Mouse (Mus musculus) stomach, embryonic 16.5 days (tissue): ENCODE measurements around the gene Smim22. TPM values are rescaled to one million over a fixed set of nuclear protein-coding genes. Genes with fewer than 3 reads are reported as not detected.

Source experiments
- ATAC-seq: fragments of 200-750 bp; cut with Nextera tagmentation; 2 replicates; pipeline ENCODE4 v1.8.0; 2017; ENCODE audit warnings: moderate number of reproducible peaks, moderate TSS enrichment; ENCODE audit not compliant: insufficient read depth, low FRiP score
- H3K27ac ChIP-seq: fragments of 300-500 bp; sonication (generic); 2 replicates; pipeline ENCODE4 v1.5.1; 2014; ENCODE audit warnings: low read length
- H3K27me3 ChIP-seq: fragments of 300-500 bp; sonication (generic); 2 replicates; pipeline ENCODE4 v1.6.1; 2014; ENCODE audit warnings: low read length, control low read depth, mixed read lengths; ENCODE audit not compliant: control insufficient read depth, insufficient read depth
- H3K36me3 ChIP-seq: fragments of 300-500 bp; sonication (generic); 2 replicates; pipeline ENCODE4 v1.6.1; 2014; ENCODE audit warnings: low read length; ENCODE audit not compliant: control insufficient read depth, insufficient read depth
- H3K4me1 ChIP-seq: fragments of 300-500 bp; sonication (generic); 2 replicates; pipeline ENCODE4 v1.6.1; 2014; ENCODE audit warnings: low read length, control low read depth, mixed read lengths; ENCODE audit not compliant: control insufficient read depth, insufficient read depth
- H3K4me2 ChIP-seq: fragments of 300-500 bp; sonication (generic); 2 replicates; pipeline ENCODE4 v1.6.1; 2014; ENCODE audit warnings: low read depth, low read length, mixed read lengths
- H3K4me3 ChIP-seq: fragments of 300-500 bp; sonication (generic); replicated peaks from 2 replicates; pipeline ENCODE4 v1.5.1; 2014; ENCODE audit warnings: mild to moderate bottlenecking, low read length
- H3K9ac ChIP-seq: fragments of 300-500 bp; sonication (generic); 2 replicates; pipeline ENCODE4 v1.6.1; 2014; ENCODE audit warnings: low read length
- H3K9me3 ChIP-seq: fragments of 300-500 bp; sonication (generic); replicated peaks from 2 replicates; pipeline ENCODE4 v1.6.1; 2016; ENCODE audit warnings: low read length, control low read depth; ENCODE audit not compliant: control insufficient read depth
- WGBS: fragments of 180-500 bp; shearing (Covaris S2); extraction: QIAGEN DNeasy Blood & Tissue Kit; methylation state at CpG from one replicate; pipeline ENCODE4 v1.1.7; 2014; 5-methylcytosine and 5-hydroxymethylcytosine counted together
- polyA plus RNA-seq: library from polyadenylated mRNA; unstranded; fragments of >200 nt; fragmentation: Nextera tagmentation; extraction: Ambion mirVana; gene quantifications from 2 replicates; pipeline ENCODE4 v1.2.1, GENCODE M21; 2015

Smim22 gene
- polyA plus RNA-seq = 57.6 and 68.8 TPM in 2 replicates

GRCm38 (mm10) chr16:5007067-5007466, at the start of gene Smim22:
TSS of gene Smim22 (plus strand) at chr16:5007288.
- no peaks in the 10 kb centered on the region for H3K27me3 ChIP-seq
- H3K9ac ChIP-seq = peak within 1 kb of the TSS; percentile 64
- H3K36me3 ChIP-seq = no peaks in the 10 kb centered on the region
- peak within 1 kb of the TSS; percentile 42; the same call in 1 of the 2 replicates for H3K27ac ChIP-seq
- H3K4me3 ChIP-seq = peak within 1 kb of the TSS; percentile 38
- WGBS = 29% methylated on average over 5 of the region's 5 CpGs
- peak; percentile 85 for ATAC-seq
- H3K4me1 ChIP-seq = peaks cover 1% of the 10 kb centered on the region; the same call in 1 of the 2 replicates
- H3K4me2 ChIP-seq = peak within 1 kb of the TSS; percentile 50
- H3K9me3 ChIP-seq = no peaks in the 10 kb centered on the region

GRCm38 (mm10) chr16:4957446-4957845, 49.6 kb upstream of the Smim22 start:
- Histone ChIP-seq H3K36me3 (peaks cover 29% of the 10 kb centered on the region), H3K9me3 (no peaks in the 10 kb centered on the region), H3K4me1 (peaks cover 5% of the 10 kb centered on the region; the same call in 1 of the 2 replicates), H3K4me3 (no peak overlapping the region), H3K4me2 (no peak overlapping the region), H3K9ac (no peak overlapping the region), H3K27me3 (no peaks in the 10 kb centered on the region), H3K27ac (no peak overlapping the region)
- WGBS = 85% methylated on average over 3 of the region's 3 CpGs
- ATAC-seq = no peak

DNA sequence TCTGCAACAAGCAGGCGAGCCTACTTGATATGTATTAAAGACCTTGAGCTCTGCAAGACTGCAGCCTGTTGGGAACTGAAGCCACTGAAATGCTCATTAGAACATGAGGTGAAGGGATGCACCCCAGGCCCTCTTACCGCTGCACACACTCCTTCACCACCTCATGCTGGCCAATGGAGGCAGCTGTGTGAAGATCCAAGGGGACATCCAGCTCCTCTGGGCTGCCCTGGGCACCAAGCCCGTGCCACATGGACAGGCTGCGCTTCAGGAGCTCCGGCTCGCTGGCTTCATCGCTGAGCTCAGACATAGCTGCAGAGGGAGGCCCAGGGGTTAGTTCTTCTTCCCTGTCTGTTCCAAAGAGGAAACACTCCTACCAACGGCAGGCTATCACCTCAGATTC, 46.8 kb upstream of the Smim22 start:
- H3K27me3 ChIP-seq = no peaks in the 10 kb centered on the region
- H3K9ac ChIP-seq = no peak overlapping the region
- H3K4me3 ChIP-seq = no peak overlapping the region
- H3K36me3 ChIP-seq = peaks cover 9% of the 10 kb centered on the region; the same call in 1 of the 2 replicates
- H3K9me3 ChIP-seq = no peaks in the 10 kb centered on the region
- H3K4me1 ChIP-seq = peaks cover 15% of the 10 kb centered on the region
- H3K4me2 ChIP-seq = no peak overlapping the region
- WGBS = 84% methylated on average over 8 of the region's 8 CpGs
- no peak for ATAC-seq
- H3K27ac ChIP-seq = no peak overlapping the region

GRCm38 (mm10) chr16:4963346-4963745, 43.7 kb upstream of the Smim22 start:
- H3K4me1 ChIP-seq = peaks cover 15% of the 10 kb centered on the region
- H3K9ac ChIP-seq = peak overlapping the region; percentile 93
- no peaks in the 10 kb centered on the region for H3K9me3 ChIP-seq
- no peak for ATAC-seq
- no peak overlapping the region for H3K27ac ChIP-seq
- 41% methylated on average over 9 of the region's 9 CpGs for WGBS
- peak overlapping the region; percentile 91 for H3K4me2 ChIP-seq
- H3K27me3 ChIP-seq = no peaks in the 10 kb centered on the region
- no peaks in the 10 kb centered on the region for H3K36me3 ChIP-seq
- H3K4me3 ChIP-seq = peak overlapping the region; percentile 90

DNA sequence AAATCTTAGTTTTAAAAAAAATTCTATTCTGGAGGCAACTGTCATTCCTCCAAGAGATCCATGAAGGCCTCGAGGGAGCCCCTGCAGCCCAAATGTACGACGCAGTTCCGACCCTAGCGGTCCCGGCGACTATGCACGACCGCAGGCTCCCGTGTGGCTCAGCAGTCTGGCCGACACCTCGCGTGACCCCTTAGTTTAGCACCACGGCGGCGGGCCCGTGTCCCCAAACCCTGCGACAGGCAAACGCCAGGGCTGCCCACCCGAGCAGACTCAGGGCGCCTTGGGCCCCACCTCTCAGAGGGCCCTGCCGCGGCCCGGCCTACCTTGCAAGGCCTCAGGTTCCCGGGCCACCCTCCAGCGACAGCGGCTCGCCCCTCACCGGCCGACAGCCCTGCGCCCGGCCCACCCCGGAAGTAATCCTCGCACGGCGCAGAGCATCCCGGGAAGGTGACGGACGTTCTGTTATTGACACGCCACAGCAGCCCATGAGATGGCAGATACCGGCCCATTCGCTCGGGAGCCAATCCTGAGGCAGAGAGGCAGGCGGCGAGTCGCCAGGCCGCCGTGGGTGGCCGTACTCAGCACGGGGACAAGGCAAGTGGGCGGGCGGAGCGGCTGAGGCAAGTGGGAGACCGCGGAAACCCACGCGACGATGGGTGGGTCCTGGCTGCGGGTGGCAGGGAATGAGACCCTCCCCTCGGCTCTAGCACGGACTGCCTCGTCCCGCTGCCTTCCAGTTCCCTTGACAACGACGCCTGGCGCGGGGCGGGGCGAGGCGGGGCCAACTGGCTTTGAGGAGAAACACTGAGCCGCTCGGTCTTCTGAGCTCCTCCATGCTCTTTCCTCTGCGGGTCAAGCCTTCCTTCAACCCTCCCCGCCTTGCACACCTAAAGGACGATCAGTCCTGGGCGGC, 43.0 kb upstream of the Smim22 start, which contains the start of gene Anks3:
Anks3 (minus strand) TSS at position 409 of the 913 bp plus-strand sequence.
- Histone ChIP-seq H3K9ac (peak within 1 kb of the TSS; percentile 93), H3K4me2 (peak within 1 kb of the TSS; percentile 91), H3K4me1 (peaks cover 15% of the 10 kb centered on the region), H3K36me3 (no peaks in the 10 kb centered on the region), H3K27me3 (no peaks in the 10 kb centered on the region), H3K27ac (peak within 1 kb of the TSS; percentile 78), H3K9me3 (no peaks in the 10 kb centered on the region), H3K4me3 (peak within 1 kb of the TSS; percentile 90)
- peak; percentile 98 for ATAC-seq
- under 1% methylated on average over 76 of the region's 76 CpGs for WGBS

- H3K4me2 ChIP-seq = peak overlapping the region; percentile 91
- no peak for ATAC-seq
- WGBS = 19% methylated on average over 13 of the region's 13 CpGs
- H3K27me3 ChIP-seq = no peaks in the 10 kb centered on the region
- H3K9ac ChIP-seq = peak overlapping the region; percentile 93
- peak overlapping the region; percentile 90 for H3K4me3 ChIP-seq
- H3K27ac ChIP-seq = peak overlapping the region; percentile 78
- peaks cover 15% of the 10 kb centered on the region for H3K4me1 ChIP-seq
- no peaks in the 10 kb centered on the region for H3K9me3 ChIP-seq
- H3K36me3 ChIP-seq = no peaks in the 10 kb centered on the region
Observed at GRCm38 (mm10) chr16:4964731-4965391, 42.2 kb upstream of the Smim22 start.

DNA sequence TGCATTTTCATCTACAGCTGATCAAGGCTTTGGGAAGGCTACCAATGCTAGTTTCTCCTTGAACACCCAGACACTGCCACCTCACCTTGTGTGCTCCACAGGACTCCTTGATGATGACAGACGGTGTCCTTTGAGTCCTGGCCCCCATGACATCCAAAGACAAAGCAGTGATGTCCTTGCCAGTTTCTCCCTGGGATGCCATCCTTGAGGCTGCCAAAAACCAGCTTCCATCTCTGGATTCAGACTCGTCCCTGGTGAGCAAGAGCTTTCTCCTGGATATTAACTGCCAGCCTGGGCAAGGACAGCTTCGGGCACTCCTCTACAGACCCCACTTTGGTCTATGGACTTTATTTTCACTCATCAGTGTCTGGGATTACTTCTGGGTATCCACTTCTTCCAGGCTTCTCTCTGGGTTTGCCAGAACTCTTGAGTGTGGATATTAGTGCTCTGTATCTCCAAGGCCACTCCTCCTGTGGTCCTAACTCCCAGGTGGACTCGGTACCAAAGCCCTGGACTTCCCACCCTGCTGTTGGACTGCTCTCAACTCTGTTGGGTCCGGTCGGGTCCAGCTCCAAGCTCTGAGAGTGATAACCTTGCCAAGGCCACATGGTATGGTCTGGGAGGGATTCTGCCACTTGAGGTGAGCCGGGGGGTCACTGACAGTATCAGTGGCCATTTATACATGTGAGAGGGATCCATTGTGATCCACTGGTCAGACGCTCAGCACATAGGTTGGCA, 41.5 kb upstream of the Smim22 start:
- no peak for ATAC-seq
- H3K9me3 ChIP-seq = no peaks in the 10 kb centered on the region
- 89% methylated on average over 8 of the region's 8 CpGs for WGBS
- H3K9ac ChIP-seq = no peak overlapping the region
- H3K27me3 ChIP-seq = no peaks in the 10 kb centered on the region
- no peak overlapping the region for H3K4me2 ChIP-seq
- H3K27ac ChIP-seq = no peak overlapping the region
- peaks cover 15% of the 10 kb centered on the region for H3K4me1 ChIP-seq
- no peaks in the 10 kb centered on the region for H3K36me3 ChIP-seq
- no peak overlapping the region for H3K4me3 ChIP-seq

DNA sequence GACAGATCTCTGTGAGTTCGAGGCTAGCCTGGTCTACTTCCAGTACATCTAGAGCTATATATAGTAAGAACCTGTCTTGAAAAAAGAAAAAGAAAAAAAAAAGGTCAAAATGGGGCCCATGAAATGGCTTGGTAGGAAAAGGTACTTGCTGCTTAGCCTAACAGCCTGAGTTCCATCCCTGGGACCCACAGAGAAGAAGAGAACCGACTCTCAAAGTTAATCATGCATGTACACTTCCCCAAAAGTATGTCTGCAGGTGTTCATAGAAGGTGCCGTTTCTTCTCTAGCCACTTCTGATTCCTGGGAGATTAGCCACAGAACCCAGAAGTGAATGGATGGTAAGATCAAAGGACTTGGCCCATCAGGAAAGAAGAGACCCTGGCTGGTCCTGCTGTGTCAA, 38.7 kb upstream of the Smim22 start:
- H3K9me3 ChIP-seq = no peaks in the 10 kb centered on the region
- H3K9ac ChIP-seq = no peak overlapping the region
- 77% methylated on average over 3 of the region's 3 CpGs for WGBS
- H3K4me3 ChIP-seq = no peak overlapping the region
- H3K27ac ChIP-seq = no peak overlapping the region
- H3K4me2 ChIP-seq = no peak overlapping the region
- no peaks in the 10 kb centered on the region for H3K27me3 ChIP-seq
- H3K36me3 ChIP-seq = no peaks in the 10 kb centered on the region
- ATAC-seq = no peak
- peaks cover 1% of the 10 kb centered on the region; the same call in 1 of the 2 replicates for H3K4me1 ChIP-seq
